Mouse (Mus musculus) midbrain, postnatal 0 days (tissue): ENCODE measurements around the gene Bhlhe41. TPM values are rescaled to one million over a fixed set of nuclear protein-coding genes. Genes with fewer than 3 reads are reported as not detected.

Source experiments
- ATAC-seq: fragments of 200-750 bp; cut with Nextera tagmentation; 2 replicates; pipeline ENCODE4 v1.8.0; 2017; ENCODE audit warnings: moderate number of reproducible peaks, mild to moderate bottlenecking, moderate TSS enrichment, moderate library complexity; ENCODE audit not compliant: low FRiP score
- DNase-seq: peaks from one replicate; pipeline ENCODE4 v3.0.0-alpha.2; 2015; ENCODE audit warnings: low spot score
- H3K27ac ChIP-seq: fragments of 300-500 bp; sonication (generic); 2 replicates; pipeline ENCODE4 v1.5.1; 2014; ENCODE audit warnings: low read depth, mild to moderate bottlenecking, low read length, mixed read lengths
- H3K27me3 ChIP-seq: fragments of 300-500 bp; sonication (generic); 2 replicates; pipeline ENCODE4 v1.6.1; 2014; ENCODE audit warnings: low read length, control low read depth, mixed read lengths; ENCODE audit not compliant: insufficient read depth
- H3K36me3 ChIP-seq: fragments of 300-500 bp; sonication (generic); 2 replicates; pipeline ENCODE4 v1.6.1; 2014; ENCODE audit warnings: low read length, control low read depth, mixed read lengths; ENCODE audit not compliant: insufficient read depth
- H3K4me1 ChIP-seq: fragments of 300-500 bp; sonication (generic); 2 replicates; pipeline ENCODE4 v1.6.1; 2014; ENCODE audit warnings: mild to moderate bottlenecking, control low read depth, antibody characterized with exemption, low read length, mixed read lengths; ENCODE audit not compliant: insufficient read depth
- H3K4me2 ChIP-seq: fragments of 300-500 bp; sonication (generic); 2 replicates; pipeline ENCODE4 v1.6.1; 2014; ENCODE audit warnings: low read depth, mild to moderate bottlenecking, low read length, mixed read lengths; ENCODE audit not compliant: poor library complexity, severe bottlenecking
- H3K4me3 ChIP-seq: fragments of 300-500 bp; sonication (generic); 2 replicates; pipeline ENCODE4 v1.5.1; 2014; ENCODE audit warnings: low read depth, mild to moderate bottlenecking, low read length, moderate library complexity
- H3K9ac ChIP-seq: fragments of 300-500 bp; sonication (generic); replicated peaks from 2 replicates; pipeline ENCODE4 v1.6.1; 2014; ENCODE audit warnings: mild to moderate bottlenecking, low read length, moderate library complexity, mixed read lengths; ENCODE audit not compliant: poor library complexity, severe bottlenecking
- H3K9me3 ChIP-seq: fragments of 300-500 bp; sonication (generic); 2 replicates; pipeline ENCODE4 v1.6.1; 2016; ENCODE audit warnings: low read length, control low read depth
- CTCF ChIP-seq: IDR thresholded peaks from 2 replicates; pipeline ENCODE4 v1.5.1; 2016; ENCODE audit warnings: antibody characterized with exemption, mild to moderate bottlenecking
- WGBS: fragments of 180-500 bp; shearing (Covaris S2); extraction: QIAGEN DNeasy Blood & Tissue Kit; methylation state at CpG from one replicate; pipeline ENCODE4 v1.1.7; 2014; 5-methylcytosine and 5-hydroxymethylcytosine counted together
- polyA plus RNA-seq: library from polyadenylated mRNA; unstranded; fragments of >200 nt; fragmentation: Nextera tagmentation; extraction: Ambion mirVana; gene quantifications from 2 replicates; pipeline ENCODE4 v1.2.1, GENCODE M21; 2015
- total RNA-seq: library from RNA; depleted of rRNA; stranded (reverse); fragments of >200 nt; gene quantifications from 2 replicates; pipeline ENCODE4 v1.2.3, GENCODE M21; 2014

Gene Bhlhe41
- total and polyA plus RNA-seq, 2 experiments from 2014 or later = 6.4 to 8.3 TPM

- DNase-seq (peak; percentile 69), ATAC-seq (peak; percentile 52; the same call in 1 of the 2 replicates)
- Histone ChIP-seq H3K27ac (no peak overlapping the region), H3K9ac (no peak overlapping the region), H3K4me3 (no peak overlapping the region), H3K4me2 (no peak overlapping the region), H3K4me1 (no peaks in the 10 kb centered on the region), H3K36me3 (no peaks in the 10 kb centered on the region), H3K9me3 (no peaks in the 10 kb centered on the region), H3K27me3 (no peaks in the 10 kb centered on the region)
- 77% methylated on average over 9 of the region's 9 CpGs for WGBS
- no peak for TF ChIP-seq CTCF
Observed at GRCm38 (mm10) chr6:145876986-145877735, 11.8 kb upstream of the Bhlhe41 start.

DNA sequence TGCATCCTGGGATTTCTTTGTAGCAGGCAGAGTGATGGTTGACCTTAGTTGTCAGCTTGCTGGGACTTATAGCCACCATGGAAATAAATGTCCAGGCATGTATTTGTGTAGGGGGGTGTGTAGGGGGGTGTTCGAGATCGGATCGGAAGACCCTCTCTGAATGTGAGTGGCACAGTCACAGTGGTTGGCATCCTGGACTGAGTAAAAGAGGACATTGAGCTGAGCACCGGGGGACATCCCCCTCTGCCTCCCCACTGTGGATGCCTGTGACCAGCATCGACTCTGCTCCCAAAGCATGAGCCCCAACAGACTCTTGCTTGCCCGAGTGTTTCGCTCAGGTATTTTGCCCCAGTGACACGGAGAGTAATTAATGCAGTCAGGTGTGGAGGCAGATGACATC, 8.0 kb upstream of the Bhlhe41 start:
- WGBS = 80% methylated on average over 8 of the region's 8 CpGs
- Histone ChIP-seq H3K9ac (no peak overlapping the region), H3K4me3 (no peak overlapping the region), H3K4me1 (no peaks in the 10 kb centered on the region), H3K27ac (no peak overlapping the region), H3K27me3 (no peaks in the 10 kb centered on the region; the same call in 1 of the 2 replicates), H3K36me3 (no peaks in the 10 kb centered on the region), H3K9me3 (no peaks in the 10 kb centered on the region), H3K4me2 (no peak overlapping the region)
- no peak for DNase-seq
- no peak for TF ChIP-seq CTCF
- ATAC-seq = no peak

DNA sequence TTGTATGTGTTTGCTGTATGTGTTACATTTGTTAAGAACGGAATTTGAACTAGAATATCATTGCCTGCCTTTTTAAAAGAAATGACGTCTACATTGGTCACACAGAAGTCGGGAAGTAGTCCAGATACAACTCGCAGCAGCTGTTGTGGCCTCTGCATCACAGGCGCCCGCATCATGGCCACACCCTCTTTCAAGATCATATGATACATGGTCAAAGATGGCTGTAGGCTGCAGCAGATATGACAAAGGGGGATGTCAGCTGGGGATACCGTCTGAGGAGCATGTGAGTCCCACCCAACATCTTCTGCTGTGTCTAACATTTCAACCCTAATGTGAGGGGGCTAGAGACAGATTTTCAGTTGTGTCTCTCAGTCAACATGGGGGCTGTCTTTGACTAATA, 6.7 kb upstream of the Bhlhe41 start:
- Histone ChIP-seq H3K27ac (no peak overlapping the region), H3K9ac (no peak overlapping the region), H3K36me3 (no peaks in the 10 kb centered on the region), H3K4me3 (no peak overlapping the region), H3K27me3 (no peaks in the 10 kb centered on the region; the same call in 1 of the 2 replicates), H3K4me2 (no peak overlapping the region), H3K4me1 (no peaks in the 10 kb centered on the region), H3K9me3 (no peaks in the 10 kb centered on the region)
- no peak for TF ChIP-seq CTCF
- no peak for DNase-seq
- WGBS = 93% methylated on average over 7 of the region's 7 CpGs
- no peak for ATAC-seq

DNA sequence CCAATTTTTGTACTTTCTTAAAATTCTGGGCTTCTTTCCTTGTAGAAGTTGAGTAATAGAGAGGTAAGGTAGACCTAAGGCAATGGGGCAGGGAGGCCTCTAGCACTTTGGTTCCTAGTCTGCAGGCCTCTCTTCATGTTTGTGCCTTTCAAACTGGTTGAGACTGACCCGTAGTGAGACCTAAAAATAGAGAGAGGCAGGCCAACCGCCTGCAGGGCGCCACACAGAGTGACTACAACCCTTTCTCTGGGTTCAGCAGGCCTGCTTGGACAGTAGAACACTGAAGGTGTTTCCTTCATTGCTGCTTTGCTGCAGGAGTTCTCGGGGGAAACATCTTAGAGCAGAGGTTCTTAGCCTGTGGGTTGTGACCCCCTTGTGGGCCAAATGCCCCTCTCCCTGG, 5.6 kb upstream of the Bhlhe41 start:
- ATAC-seq (no peak), DNase-seq (no peak)
- TF ChIP-seq CTCF = no peak
- Histone ChIP-seq H3K27me3 (no peaks in the 10 kb centered on the region; the same call in 1 of the 2 replicates), H3K4me1 (no peaks in the 10 kb centered on the region), H3K9ac (no peak overlapping the region), H3K36me3 (no peaks in the 10 kb centered on the region), H3K9me3 (no peaks in the 10 kb centered on the region), H3K27ac (no peak overlapping the region), H3K4me3 (no peak overlapping the region), H3K4me2 (no peak overlapping the region)
- 63% methylated on average over 4 of the region's 4 CpGs for WGBS

- no peak for ATAC-seq
- peak overlapping the region; percentile 87; the same call in 1 of the 2 replicates for H3K4me2 ChIP-seq
- H3K36me3 ChIP-seq = no peaks in the 10 kb centered on the region
- no peak for DNase-seq
- no peaks in the 10 kb centered on the region for H3K9me3 ChIP-seq
- WGBS = 61% methylated on average over 3 of the region's 3 CpGs
- no peaks in the 10 kb centered on the region; the same call in 1 of the 2 replicates for H3K27me3 ChIP-seq
- no peaks in the 10 kb centered on the region for H3K4me1 ChIP-seq
- H3K27ac ChIP-seq = no peak overlapping the region
- no peak for TF ChIP-seq CTCF
- no peak overlapping the region; the same call in 1 of the 2 replicates for H3K4me3 ChIP-seq
- no peak overlapping the region for H3K9ac ChIP-seq
Observed at GRCm38 (mm10) chr6:145867111-145867510, 1.8 kb upstream of the Bhlhe41 start.
